Mouse (Mus musculus) lung, adult 2 months (tissue): ENCODE measurements at regions not wholly inside any gene's neighbourhood (a gene's known extent, or its start where the extent isn't known, plus 50 kb on each side); places are given as distances from the start of the nearest gene placed in this dataset.

Source experiments
- CTCF ChIP-seq: fragments of 200-500 bp; IDR thresholded peaks from 2 replicates; pipeline ENCODE4 v1.5.1; 2011; ENCODE audit warnings: mild to moderate bottlenecking, low read length, control low read depth; ENCODE audit not compliant: insufficient read depth
- POLR2A ChIP-seq: fragments of 200-500 bp; IDR thresholded peaks from 2 replicates; pipeline ENCODE4 v1.6.1; 2011; ENCODE audit warnings: low read depth, mild to moderate bottlenecking, control low read depth, low read length, borderline replicate concordance; ENCODE audit errors: extremely low read depth

GRCm38 (mm10) chr4:142860441-142860840, 352.4 kb downstream of the Prdm2 start:
- TF ChIP-seq CTCF (no peak), POLR2A (no peak)
